ENCODE assay signal across 10 mouse cellular contexts in the genomic region with DNA sequence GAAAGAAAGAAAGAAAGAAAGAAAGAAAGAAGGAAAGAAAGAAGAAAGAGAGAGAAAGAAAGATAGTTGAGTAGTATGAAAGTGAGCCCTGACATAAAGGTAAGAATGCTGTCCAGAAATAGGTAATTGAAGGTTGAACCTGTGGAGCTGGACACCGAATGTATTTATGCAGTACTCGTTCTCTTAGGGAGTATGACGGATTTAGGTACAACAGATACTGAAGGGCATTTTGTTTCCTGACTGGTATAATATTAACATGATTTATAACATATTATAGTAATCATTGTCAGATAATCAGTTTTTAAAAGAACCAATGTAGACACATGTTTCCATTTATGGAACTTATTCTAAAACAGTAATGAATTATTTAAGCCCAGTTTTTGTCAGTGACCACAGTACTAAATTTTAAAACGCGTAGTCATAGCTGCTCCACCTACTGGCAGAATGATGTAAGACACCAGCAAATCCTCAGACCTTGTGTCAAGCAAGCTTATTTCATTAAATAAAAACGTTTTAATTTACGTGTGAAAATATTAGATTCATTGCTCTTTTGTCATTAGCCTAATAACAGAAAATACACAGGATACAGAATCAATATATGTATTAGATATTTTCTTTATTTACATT.
DNase-seq lines count a peak whose midpoint lies in the region; ATAC-seq and TF ChIP-seq lines count a peak whose summit lies in the region.
"Had no signal": no experiment of that assay in that cellular context is flagged by ENCODE, and none has a peak within 500 bp of the region (broad histone marks: within the 10 kb centered on the region; RNA-seq: fewer than 3 reads in every experiment).

No protein-coding gene starts in this region.

- no peak for ATAC-seq in hindbrain, embryonic 13.5 days (ENCODE audit: low FRiP score)
- ATAC-seq in embryonic facial prominence, embryonic 11.5 days (replicated peaks; ENCODE audit: insufficient number of reproducible peaks, low FRiP score, low TSS enrichment, low read depth): no peak

- 55% methylated on average over 7 of the region's 7 CpGs for WGBS in hindbrain, embryonic 10.5 days
- WGBS in hindbrain, embryonic 13.5 days: 52% methylated on average over 7 of the region's 7 CpGs
- WGBS in embryonic facial prominence, embryonic 11.5 days: 47% methylated on average over 7 of the region's 7 CpGs

- H3K27me3 ChIP-seq in hindbrain, embryonic 10.5 days (ENCODE audit: insufficient read depth, poor library complexity, severe bottlenecking): no peaks in the 10 kb centered on the region
- H3K27me3 ChIP-seq in hindbrain, embryonic 13.5 days: no peaks in the 10 kb centered on the region
- no peaks in the 10 kb centered on the region for H3K27me3 ChIP-seq in embryonic facial prominence, embryonic 11.5 days (ENCODE audit: control insufficient read depth, insufficient read depth, low read length)
- H3K27me3 ChIP-seq: embryonic facial prominence, embryonic 15.5 days had no signal

- peak; percentile 91 for TF ChIP-seq CTCF in layer of hippocampus, adult 2 months (conservative IDR thresholded peaks at IDR 0.05)

- no peak overlapping the region for H3K27ac ChIP-seq in hindbrain, embryonic 10.5 days
- H3K27ac ChIP-seq in hindbrain, embryonic 13.5 days: no peak overlapping the region
- no peak overlapping the region for H3K27ac ChIP-seq in embryonic facial prominence, embryonic 11.5 days (replicated peaks; ENCODE audit: low read depth, low read length)
- no peak overlapping the region for H3K27ac ChIP-seq in layer of hippocampus, adult 2 months
- H3K27ac ChIP-seq: embryonic facial prominence, embryonic 15.5 days; liver, embryonic 14.5 days had no signal

- H3K9ac ChIP-seq in hindbrain, embryonic 13.5 days: no peak overlapping the region
- no peak overlapping the region for H3K9ac ChIP-seq in embryonic facial prominence, embryonic 11.5 days (replicated peaks; ENCODE audit: low read length)
- H3K9ac ChIP-seq: embryonic facial prominence, embryonic 15.5 days; liver, embryonic 14.5 days had no signal

- no peak overlapping the region for H3K4me2 ChIP-seq in hindbrain, embryonic 13.5 days
- no peak overlapping the region for H3K4me2 ChIP-seq in embryonic facial prominence, embryonic 11.5 days (ENCODE audit: low read depth, low read length)
- H3K4me2 ChIP-seq: embryonic facial prominence, embryonic 15.5 days had no signal

- H3K36me3 ChIP-seq in hindbrain, embryonic 10.5 days: no peaks in the 10 kb centered on the region
- no peaks in the 10 kb centered on the region for H3K36me3 ChIP-seq in hindbrain, embryonic 13.5 days
- no peaks in the 10 kb centered on the region for H3K36me3 ChIP-seq in embryonic facial prominence, embryonic 11.5 days (replicated peaks; ENCODE audit: control insufficient read depth, insufficient read depth, low read depth, low read length)
- H3K36me3 ChIP-seq: embryonic facial prominence, embryonic 15.5 days had no signal

- no peak overlapping the region for H3K4me3 ChIP-seq in hindbrain, embryonic 10.5 days
- no peak overlapping the region for H3K4me3 ChIP-seq in hindbrain, embryonic 13.5 days
- H3K4me3 ChIP-seq in embryonic facial prominence, embryonic 11.5 days (ENCODE audit: low read depth, low read length): no peak overlapping the region
- H3K4me3 ChIP-seq in layer of hippocampus, adult 2 months: no peak overlapping the region
- H3K4me3 ChIP-seq: embryonic facial prominence, embryonic 15.5 days had no signal

- H3K4me1 ChIP-seq in hindbrain, embryonic 10.5 days (replicated peaks): no peaks in the 10 kb centered on the region
- H3K4me1 ChIP-seq in hindbrain, embryonic 13.5 days (replicated peaks): no peaks in the 10 kb centered on the region
- H3K4me1 ChIP-seq in embryonic facial prominence, embryonic 11.5 days (ENCODE audit: control insufficient read depth, insufficient read depth, low read length): no peaks in the 10 kb centered on the region
- H3K4me1 ChIP-seq: embryonic facial prominence, embryonic 15.5 days had no signal

- peak; percentile 6 for DNase-seq in hindbrain, embryonic 10.5 days (ENCODE audit: low spot score)
- peak; percentile 87 for DNase-seq in 3T3-L1 (ENCODE audit: low read depth, low spot score)
- peak; percentile 36 for DNase-seq in MN1 (ENCODE audit: low spot score)
- DNase-seq in embryonic facial prominence, embryonic 11.5 days (ENCODE audit: low spot score): peak; percentile 77
- peak; percentile 8 to 59 for DNase-seq in layer of hippocampus, adult 2 months (ENCODE audit: low spot score in 2 of 2)
- peak; percentile 22 for DNase-seq in right cerebral cortex, adult 18-20 months
- no peak for DNase-seq in natural killer cell, adult 2 months (ENCODE audit: low spot score in 2 of 2)

- H3K9me3 ChIP-seq in hindbrain, embryonic 10.5 days: no peaks in the 10 kb centered on the region
- H3K9me3 ChIP-seq in hindbrain, embryonic 13.5 days: no peaks in the 10 kb centered on the region
- no peaks in the 10 kb centered on the region for H3K9me3 ChIP-seq in embryonic facial prominence, embryonic 11.5 days (replicated peaks; ENCODE audit: control insufficient read depth, low read length)
- H3K9me3 ChIP-seq: embryonic facial prominence, embryonic 15.5 days had no signal

Comparison
In these comparisons a context has a peak if more than half of its experiments do, and no peak if none do; other contexts are left out.
1. DNase-seq: peak in hindbrain, embryonic 10.5 days (single experiment), 3T3-L1 (single experiment), MN1 (single experiment), embryonic facial prominence, embryonic 11.5 days (single experiment), layer of hippocampus, adult 2 months (2 of 2) and right cerebral cortex, adult 18-20 months (single experiment); none in natural killer cell, adult 2 months (0 of 2).